Mouse (Mus musculus) megakaryocyte, embryonic 14.5 days (primary cell): Measurements from ENCODE around the gene Speer4a.
"Not testable (repeated sequence)": the region's sequence is repeated elsewhere in the genome, so short reads cannot be mapped to it uniquely, and the experiment has no call there.

Experiments
- FLI1 ChIP-seq: IDR thresholded peaks from 2 replicates; pipeline ENCODE4 v1.6.1; 2012; ENCODE audit warnings: low read length, inconsistent platforms, mixed read lengths
- GATA1 ChIP-seq: IDR thresholded peaks from 3 replicates; pipeline ENCODE4 v1.6.1; 2012; ENCODE audit warnings: mixed read lengths, low read length, inconsistent platforms, borderline replicate concordance

GRCm38 (mm10) chr5:26004698-26005097 lies 34.7 kb downstream of the Speer4a start, which contains the start of gene Gm1979:
- not testable (repeated sequence) for TF ChIP-seq GATA1, FLI1
